Mouse (Mus musculus) c-Kit-negative CD71-positive TER-119-positive erythroid progenitor cells, embryonic 14.5 days (primary cell): ENCODE results near the gene Ubald2.
A peak's percentile ranks its signal among the peaks of the same experiment; 100 is the strongest.
"Not testable (repeated sequence)": the region's sequence is repeated elsewhere in the genome, so short reads cannot be mapped to it uniquely, and the experiment has no call there.

Experiments used
- DNase-seq: peaks from one replicate; pipeline ENCODE4 v3.0.0-alpha.2; 2013; ENCODE audit warnings: low read depth, low spot score

The Ubald2 gene

DNA sequence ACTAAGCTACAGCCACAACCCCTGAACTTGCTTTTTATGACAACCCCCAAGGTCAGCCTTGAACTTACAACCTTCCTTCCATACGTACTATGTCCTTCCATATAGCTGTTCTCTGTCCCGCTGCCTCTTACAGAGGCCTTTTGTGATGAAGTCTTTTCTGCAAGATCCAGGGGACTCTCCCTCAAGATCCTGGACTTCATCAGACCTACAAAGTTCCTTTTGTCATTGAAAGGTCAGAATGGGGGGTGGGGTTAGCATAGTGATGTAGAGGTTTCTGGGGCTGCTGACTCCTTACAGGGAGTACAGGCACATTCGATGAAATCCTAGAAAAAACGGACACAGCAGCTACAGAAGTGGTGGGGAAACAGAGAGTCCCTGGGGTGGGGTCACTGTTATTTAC is 25.9 kb downstream of the Ubald2 start:
- DNase-seq: no peak

DNA sequence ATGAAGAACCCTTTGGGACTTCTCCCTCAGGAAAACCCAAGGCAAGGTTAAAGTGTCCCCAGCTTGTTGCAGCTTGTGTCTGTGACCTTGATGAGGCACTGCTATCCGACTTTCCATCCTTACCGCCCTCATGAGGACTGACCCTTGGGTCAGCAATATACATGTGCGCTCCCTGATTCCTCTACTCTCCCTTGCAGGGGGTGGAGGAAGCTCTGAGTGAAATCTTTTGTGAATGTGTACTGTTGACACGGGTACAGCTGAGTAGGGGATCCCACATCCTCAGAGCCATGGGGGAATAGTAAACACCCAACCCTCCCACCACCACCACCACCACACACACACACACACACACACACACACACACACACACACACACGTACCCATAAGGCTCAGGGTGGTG is 29.4 kb downstream of the Ubald2 start:
- DNase-seq: no peak

DNA sequence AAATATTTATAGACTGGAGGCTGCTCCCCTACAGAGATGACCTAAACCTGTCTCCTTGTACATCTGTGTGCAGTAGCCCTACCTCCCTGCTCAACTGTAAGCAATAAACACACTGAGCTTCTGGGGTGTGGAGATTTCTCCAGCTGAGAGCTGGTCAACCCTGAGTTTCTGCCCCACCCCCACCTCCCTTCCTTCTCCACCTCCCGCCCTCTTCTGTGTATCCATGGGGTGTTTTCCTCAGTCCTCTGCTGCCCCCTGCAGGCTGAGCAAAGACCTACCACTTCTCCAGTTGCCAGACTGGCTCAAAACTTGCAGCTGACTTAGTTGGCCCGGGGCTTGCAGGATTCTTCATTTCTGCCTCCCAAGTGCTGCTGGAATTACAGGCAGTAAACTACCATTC is 29.9 kb downstream of the Ubald2 start:
- DNase-seq: peak; percentile 58

DNA sequence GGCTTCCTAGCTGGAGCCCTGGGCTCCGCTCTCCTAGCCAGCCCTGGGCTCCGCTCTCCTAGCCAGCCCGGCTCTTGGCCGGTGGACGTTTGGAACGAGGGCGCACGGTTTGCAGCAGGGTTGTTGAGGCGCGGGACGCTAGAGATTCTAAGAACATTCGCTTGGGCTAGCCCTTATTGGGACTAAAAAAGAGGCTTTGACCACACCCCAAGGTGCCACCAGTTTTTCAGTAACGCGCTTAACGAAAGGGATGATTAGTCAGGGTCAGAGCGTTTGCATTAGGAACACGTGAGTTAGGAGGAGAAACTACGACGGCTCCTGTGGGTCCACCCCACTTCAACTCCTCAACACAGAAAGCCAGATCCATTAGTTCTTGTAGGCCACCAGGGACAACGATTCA is 32.2 kb downstream of the Ubald2 start, which contains the start of gene Qrich2:
Gene Qrich2 (minus strand): TSS at position 101 of the 400 bp plus-strand sequence.
- DNase-seq: no peak

DNA sequence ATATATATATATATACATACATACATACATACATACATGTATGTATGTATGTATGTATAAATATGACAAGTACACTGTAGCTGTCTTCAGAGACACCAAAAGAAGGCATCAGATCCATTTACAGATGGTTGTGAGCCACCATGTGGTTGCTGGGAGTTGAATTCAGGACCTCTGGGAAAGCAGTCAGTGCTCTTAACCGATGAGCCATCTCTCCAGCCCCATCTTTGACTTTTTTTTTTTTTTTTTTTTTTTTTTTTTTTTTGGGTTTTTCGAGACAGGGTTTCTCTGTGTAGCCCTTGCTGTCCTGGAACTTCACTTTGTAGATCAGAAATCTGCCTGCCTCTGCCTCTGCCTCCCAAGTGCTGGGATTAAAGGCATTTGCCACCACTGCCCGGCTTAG is 34.4 kb downstream of the Ubald2 start:
- DNase-seq: not testable (repeated sequence)

DNA sequence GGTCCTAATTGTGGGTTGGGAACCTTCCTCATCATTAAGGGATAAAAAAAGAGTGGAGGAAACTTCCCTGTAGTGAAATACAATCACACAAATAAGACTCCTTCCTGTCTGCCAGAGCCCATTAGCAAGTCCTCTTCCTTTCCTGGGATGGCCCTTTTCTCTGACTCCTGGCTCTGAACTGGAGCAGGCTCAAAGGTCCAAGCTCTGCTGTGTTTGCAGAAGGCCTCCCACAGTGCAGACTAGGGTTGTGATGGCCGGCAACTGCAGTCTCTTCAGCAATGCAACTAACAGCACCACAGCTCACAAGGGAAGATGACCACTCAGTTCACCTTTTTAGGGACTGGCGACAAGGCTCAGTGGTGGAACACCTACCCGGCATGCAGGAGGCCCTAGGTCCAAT is 36.4 kb downstream of the Ubald2 start:
- no peak for DNase-seq

DNA sequence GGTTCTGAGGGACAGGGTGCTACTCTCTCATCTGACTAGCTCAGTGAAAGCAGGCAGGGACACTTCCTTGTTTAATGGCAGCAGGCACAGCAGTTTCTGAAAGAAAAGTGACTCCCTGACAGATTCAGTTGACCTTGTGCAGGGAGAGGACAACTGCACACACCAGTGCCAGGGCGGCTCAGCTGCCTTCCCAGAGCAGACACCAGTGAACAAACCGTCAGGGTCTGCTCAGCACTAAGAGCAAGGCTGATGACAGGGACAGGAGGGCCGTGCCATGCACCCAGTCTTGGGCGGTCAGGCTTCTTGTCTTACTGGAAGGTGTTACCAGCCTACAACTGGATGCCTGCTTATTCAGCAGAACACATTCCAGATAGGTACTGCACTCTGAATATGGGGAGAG is 37.0 kb downstream of the Ubald2 start:
- DNase-seq: no peak

DNA sequence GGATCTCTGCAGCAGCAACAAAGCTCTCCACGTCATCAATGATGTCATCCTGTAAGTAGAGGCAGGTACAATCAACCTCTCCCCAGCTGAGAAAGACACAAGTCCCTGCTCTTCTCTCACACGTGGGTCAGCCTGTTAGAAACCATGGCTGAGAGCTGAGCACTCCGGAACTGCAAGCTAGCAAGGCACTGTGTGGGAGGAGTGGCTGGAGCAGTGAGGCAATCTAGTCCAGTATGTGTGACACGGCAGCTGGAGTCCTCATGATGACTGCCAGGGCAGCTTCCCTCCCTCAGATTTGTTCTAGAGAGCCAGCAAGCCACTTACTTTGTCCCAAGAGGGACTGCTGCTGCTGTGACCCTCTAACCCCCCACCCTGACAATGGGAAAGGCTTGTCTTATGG is 38.4 kb downstream of the Ubald2 start:
- no peak for DNase-seq

DNA sequence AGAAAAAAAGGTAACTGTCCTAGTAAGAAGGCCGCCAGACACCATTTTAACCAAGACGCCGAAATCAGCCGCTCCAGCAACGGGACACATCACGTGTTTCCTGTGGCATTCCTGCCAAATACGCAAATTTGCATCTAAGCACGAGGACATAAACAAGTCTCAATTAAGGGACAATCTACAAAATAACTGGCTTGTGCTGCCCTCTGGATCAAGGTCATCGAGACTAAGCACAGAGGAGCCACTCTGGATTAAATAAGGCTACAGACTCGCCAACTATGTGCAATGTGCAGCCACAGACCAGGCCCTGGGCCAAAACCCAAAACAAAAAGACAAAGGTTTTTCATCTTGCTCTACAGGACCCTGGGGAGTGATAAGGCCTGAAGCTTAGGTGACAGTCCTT is 42.1 kb downstream of the Ubald2 start:
- no peak for DNase-seq

DNA sequence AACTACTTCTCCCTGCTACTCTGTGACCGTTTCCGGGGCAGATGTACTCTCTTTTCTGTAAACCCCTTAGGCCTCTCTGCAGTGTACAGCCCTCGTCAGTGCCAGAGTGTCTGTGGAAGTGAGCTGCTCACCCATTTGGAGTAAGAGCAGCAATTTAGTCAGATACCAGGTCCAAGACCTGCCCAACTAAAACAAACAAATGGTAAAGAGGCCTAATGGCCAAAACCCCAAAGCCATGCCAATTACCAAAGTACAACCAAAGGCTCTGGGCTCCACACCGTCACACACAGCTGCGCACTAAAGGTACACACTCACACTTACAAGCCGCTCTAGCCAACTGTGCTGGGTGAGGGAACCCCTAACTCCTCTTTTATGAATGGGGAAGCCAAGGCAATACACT is 42.8 kb downstream of the Ubald2 start:
- no peak for DNase-seq

DNA sequence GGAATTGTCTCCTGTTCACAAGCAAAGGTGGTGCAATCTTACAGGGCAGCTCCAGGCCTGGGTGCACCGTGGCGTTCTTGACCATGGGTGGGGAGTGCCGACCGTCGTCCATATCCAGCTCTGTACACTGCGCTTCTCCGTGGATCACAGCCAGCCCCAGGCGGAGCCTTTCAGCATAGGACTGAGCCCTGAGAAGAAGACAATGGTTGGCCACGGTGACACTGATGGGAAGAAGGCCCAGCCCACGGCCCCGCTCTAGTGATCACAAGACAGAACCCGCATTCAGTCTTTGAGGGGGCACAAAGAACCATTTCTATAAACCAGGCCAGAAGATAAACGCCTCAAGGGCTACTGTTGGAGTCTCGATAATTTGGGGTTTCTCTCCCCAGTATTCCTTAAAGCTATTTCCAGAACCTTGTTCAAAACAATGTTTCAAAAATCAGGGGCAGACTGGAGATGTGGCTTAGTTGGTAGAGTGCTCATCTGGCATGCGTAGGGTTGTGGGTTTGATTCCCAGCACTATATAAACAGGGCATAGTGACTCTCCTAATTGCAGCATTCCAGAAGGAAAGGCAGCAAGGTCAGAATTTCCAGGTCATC is 43.4 kb downstream of the Ubald2 start:
- no peak for DNase-seq

DNA sequence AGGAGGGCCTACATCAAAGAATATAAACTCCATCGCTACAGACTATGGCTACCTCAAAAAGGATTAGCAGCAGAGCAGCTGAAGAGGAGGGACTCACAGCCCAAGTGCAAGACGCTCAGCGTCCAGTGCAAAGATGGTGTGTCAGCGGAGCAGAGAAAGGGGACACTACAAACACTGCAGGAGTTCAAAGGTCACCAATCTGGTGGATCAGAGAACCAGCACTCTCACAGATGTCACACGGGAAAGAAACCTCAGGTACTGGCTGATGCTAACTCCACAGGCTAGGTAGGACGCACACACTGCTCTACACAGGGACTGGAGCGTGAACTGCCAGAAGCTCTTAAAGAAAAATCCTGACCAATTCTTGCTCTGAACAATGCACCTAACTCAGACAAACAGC is 45.1 kb downstream of the Ubald2 start:
- no peak for DNase-seq

DNA sequence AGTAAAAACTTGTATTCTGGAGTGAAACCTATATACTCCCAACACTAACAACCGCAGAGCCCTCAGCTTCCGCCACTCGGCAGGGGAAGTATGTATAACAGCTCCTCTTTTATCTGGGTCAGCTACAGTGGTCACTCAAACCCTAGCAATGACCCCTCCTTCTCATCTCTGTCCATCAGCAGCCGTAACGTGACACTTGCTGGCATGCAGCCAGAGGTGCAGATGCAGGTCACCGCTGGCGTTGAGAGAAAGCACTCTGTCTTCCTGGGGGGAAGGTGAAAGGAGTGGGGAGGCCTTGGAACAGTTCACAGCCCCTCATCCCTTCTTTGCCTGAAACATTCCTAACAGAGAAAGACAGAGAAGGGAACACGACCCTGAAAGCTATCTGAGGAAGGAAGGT is 45.9 kb downstream of the Ubald2 start:
- no peak for DNase-seq

DNA sequence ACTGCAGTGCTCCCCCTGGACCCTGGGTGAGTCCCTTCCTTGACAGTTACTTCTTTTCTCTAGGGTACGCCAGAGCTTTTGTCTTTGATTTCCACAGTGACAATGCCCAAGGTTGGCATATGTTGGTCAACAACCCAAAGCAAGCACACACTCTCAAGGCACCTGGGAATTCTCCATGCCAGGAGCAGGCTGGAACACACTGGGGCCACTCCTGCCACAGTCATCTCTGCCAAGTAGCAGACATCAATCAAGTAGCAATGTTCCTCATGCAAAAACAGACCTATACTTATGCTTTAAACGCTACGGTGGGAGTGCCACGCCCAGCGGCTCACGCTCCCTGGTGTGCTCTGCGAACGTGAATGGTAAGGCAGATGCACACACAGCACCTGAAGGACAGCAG is 47.1 kb downstream of the Ubald2 start:
- no peak for DNase-seq

DNA sequence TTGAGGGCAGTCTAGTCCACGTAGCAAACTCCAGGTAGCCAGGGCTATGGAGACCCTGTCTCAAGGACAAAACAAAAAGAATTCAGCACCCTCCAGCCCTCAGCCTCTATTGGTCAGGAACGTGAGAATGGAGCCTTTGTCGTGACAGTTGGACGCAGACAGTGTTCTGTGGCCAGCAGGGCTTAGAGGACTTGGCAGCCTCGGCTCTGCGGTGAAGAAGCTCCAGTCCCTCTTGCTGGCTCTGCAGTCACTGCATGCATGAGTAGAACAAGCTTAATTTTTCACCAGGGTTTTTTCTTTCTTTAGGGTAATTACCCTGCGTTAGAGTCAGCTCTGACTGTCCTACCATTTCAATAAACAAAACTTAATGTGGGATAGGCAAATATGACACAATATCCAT is 47.9 kb downstream of the Ubald2 start:
- no peak for DNase-seq

DNA sequence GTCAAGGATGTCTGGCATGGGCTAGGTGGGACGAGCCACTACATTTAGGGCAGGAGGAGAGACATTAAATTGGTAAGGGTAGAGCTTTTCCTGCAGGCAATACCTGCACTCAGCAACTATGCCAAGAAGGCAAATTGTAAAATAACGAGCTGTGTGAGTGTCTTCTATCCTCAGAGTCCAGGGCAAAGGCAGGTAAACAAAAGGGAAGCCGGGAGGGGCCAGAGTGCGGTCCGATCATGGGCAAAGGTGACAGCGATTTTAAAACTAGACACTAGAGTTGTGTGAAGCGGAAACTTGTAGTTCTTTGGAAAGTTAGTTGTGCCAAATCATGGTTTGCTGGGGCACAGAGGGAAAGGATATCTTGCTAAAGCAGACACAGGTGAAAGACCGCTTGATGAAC is 50.4 kb downstream of the Ubald2 start:
- DNase-seq: no peak

DNA sequence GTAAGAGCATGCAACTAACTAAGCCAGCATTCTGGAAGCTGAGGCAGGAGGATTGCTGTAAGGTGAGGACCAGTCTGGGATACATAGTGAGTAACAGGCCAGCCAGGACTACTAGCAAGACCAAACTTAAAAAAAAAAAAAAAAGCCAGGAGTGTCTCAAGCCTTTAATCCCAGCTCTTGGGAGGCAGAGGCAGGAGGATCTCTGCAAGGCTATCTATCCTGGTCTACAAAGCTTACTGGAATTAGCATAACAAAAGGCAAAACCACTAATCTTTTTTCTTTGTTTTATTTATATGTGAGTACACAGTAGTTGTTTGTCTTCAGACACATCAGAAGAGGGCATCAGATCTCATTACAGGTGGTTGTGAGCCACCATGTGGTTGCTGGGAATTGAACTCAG is 54.3 kb downstream of the Ubald2 start:
- no peak for DNase-seq
